Mouse (Mus musculus) kidney, adult 2 months (tissue): ENCODE measurements around the gene Gm10031.

ENCODE experiments used
- CTCF ChIP-seq: fragments of 200-500 bp; conservative IDR thresholded peaks from 2 replicates; pipeline ENCODE4 v1.5.1; 2011; ENCODE audit warnings: low read depth, mild to moderate bottlenecking, control low read depth, low read length, moderate library complexity, mixed read lengths; ENCODE audit not compliant: insufficient read depth, insufficient read length
- POLR2A ChIP-seq: fragments of 200-500 bp; IDR thresholded peaks from one replicate; pipeline ENCODE4 v1.6.1; 2011; ENCODE audit warnings: low read depth, low read length, control low read depth

- TF ChIP-seq POLR2A (no peak), CTCF (no peak)
These were observed 49.0 kb upstream of the Gm10031 start for GRCm38 (mm10) chr1:156474854-156475253.
